Mouse (Mus musculus): ENCODE results near the gene Fkbp14. TPM values are rescaled to one million over a fixed set of nuclear protein-coding genes. Genes with fewer than 3 reads are reported as not detected.

Fkbp14 gene
- polyA plus RNA-seq, 1 experiment = 1.8 TPM

DNA sequence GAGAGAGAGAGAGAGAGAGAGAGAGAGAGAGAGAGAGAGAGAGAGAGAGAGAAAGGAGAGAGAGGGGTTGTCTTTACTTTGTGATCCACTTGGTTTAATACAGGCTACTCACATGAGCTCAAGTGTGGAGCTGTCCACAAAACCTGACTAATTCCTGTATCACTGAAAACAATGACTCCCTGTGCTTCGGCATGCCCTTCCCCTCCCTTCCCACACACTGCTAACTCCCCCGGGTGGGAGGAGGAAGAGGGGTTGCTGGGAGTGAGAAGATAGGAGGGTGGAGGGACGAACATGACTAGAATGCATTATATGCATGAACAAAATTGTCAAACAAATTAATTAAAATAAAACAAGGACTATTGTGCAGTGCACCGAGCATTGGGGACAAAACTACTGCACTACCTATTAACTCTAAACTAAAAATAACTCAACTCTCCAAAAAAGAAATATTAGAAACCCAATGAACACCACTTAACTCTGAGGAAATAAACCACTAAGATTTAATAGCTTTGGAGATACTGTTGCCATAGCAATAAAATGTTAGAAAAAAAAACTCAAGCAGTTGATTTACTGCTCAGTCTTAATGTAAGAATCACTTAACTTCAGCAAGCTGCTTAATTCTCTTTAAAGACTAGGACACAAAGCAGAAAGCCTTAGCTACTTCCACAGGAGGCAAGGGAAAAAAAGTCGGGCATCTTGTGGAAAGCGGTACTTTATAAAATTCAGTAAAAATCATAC lies 23.7 kb downstream of the Fkbp14 start:
- 35% methylated on average over 6 of the region's 6 CpGs for WGBS
- H3K4me3 ChIP-seq (replicated peaks; ENCODE audit: control insufficient read depth, low read depth, low read length) = no peak overlapping the region
- no peaks in the 10 kb centered on the region for H3K4me1 ChIP-seq (ENCODE audit: control insufficient read depth, insufficient read depth, low read length)
- no peak overlapping the region for H3K27ac ChIP-seq (ENCODE audit: control insufficient read depth, insufficient read depth, low read depth, low read length, poor library complexity)
- TF ChIP-seq POLR2A (IDR thresholded peaks at IDR 0.05; ENCODE audit: borderline replicate concordance, control insufficient read depth, low read depth, low read length) = no peak
- TF ChIP-seq CTCF (IDR thresholded peaks at IDR 0.05; ENCODE audit: control insufficient read depth, insufficient read depth, low read length) = no peak

DNA sequence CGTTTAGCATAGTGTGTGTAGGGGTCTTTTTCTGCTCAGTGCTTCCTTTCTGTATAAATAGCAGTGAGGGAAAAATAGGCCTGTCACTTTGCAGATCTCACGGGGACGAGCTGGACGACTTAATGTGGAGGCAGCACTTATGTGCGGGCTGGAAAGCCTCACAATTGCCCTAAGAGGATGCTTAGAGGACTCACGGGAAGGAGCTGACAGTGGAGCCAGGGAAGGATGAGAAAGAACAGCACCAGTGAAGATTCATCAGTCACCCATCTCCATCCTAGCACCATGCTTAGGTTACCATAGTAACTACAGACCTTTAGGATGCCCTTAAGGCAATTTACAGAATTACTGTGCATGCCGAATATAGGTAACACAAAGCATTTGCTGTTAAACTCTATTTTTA lies 27.3 kb downstream of the Fkbp14 start:
- 77% methylated on average over 7 of the region's 7 CpGs for WGBS
- Histone ChIP-seq H3K4me1 (ENCODE audit: control insufficient read depth, insufficient read depth, low read length) (no peaks in the 10 kb centered on the region), H3K27ac (ENCODE audit: control insufficient read depth, insufficient read depth, low read depth, low read length, poor library complexity) (no peak overlapping the region), H3K4me3 (replicated peaks; ENCODE audit: control insufficient read depth, low read depth, low read length) (no peak overlapping the region)
- TF ChIP-seq CTCF (IDR thresholded peaks at IDR 0.05; ENCODE audit: control insufficient read depth, insufficient read depth, low read length) (no peak), POLR2A (IDR thresholded peaks at IDR 0.05; ENCODE audit: borderline replicate concordance, control insufficient read depth, low read depth, low read length) (no peak)

DNA sequence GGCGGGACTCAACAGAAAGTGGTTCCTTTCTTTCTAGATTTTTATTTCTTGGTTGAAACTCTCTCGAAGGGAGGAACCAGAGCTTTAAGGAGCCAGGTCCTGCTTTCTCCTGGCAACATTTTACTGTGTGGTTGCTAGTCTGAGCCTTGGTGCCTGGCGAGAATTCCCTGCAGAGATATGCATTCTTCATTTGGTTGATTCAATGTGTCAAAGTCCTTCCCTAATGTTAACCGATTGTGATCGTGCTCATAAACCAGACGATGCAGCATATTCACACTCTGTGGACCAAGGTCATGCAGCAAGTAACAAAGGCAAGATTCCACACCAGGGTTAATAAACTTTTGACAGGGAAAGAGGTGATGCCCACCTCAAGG lies 30.6 kb downstream of the Fkbp14 start:
- 5% methylated on average over 6 of the region's 6 CpGs for WGBS
- TF ChIP-seq POLR2A (IDR thresholded peaks at IDR 0.05; ENCODE audit: borderline replicate concordance, control insufficient read depth, low read depth, low read length) (no peak), CTCF (IDR thresholded peaks at IDR 0.05; ENCODE audit: control insufficient read depth, insufficient read depth, low read length) (no peak)

DNA sequence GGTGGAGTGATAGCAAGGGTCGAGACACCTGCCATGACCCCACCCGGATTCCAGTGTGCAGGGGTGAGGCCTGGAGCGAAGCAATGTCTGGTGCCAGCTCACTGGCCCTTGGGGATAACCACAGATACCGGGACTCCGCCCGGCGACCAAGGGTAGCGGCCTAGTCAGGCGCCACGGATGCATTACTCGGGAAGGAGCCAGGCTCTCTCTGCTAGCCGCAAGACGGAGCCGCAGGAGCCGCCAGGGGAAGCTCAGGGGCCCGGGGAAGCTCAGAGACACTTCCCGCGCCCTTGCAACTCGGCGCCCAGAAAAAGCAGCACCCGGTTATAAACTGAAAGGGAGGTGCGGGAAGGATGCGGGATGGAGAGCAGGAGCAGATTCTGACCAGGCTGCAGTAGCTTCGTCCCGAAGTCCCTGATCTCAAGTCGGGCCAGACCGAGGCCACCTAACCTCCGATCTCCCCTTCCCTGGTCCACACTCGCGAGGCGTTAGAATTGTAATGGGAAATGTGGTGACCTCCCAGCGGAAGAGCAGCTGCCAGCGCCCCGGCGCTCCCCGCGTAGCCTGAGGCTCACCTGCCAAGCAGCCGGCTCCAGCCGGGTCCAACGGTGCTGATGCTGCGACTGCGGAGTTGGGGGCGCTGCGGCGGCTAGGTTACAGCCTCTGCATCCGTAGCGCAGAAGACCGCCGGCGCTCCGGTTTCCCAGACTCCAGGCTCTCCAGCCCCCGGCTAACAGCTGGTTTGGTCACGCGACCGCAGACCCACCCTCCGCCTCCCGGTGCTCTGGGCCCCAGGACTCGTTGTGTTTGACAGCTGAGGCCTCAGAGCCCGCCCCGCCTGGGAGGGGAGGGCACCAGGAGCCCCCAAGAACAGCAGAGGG lies 31.2 kb downstream of the Fkbp14 start, which contains the start of gene Scrn1:
Gene Scrn1 (minus strand): TSS at position 825 of the 881 bp plus-strand sequence.
- 3% methylated on average over 60 of the region's 60 CpGs for WGBS
- TF ChIP-seq CTCF (IDR thresholded peaks at IDR 0.05; ENCODE audit: control insufficient read depth, insufficient read depth, low read length) = no peak
- TF ChIP-seq POLR2A (IDR thresholded peaks at IDR 0.05; ENCODE audit: borderline replicate concordance, control insufficient read depth, low read depth, low read length) = no peak
- H3K27ac ChIP-seq (ENCODE audit: control insufficient read depth, insufficient read depth, low read depth, low read length, poor library complexity) = no peak within 1 kb of the TSS
- no peaks in the 10 kb centered on the region for H3K4me1 ChIP-seq (ENCODE audit: control insufficient read depth, insufficient read depth, low read length)
- no peak within 1 kb of the TSS for H3K4me3 ChIP-seq (replicated peaks; ENCODE audit: control insufficient read depth, low read depth, low read length)

More for the DNA sequence above, 30.6 kb downstream of the Fkbp14 start:
- Histone ChIP-seq H3K4me3 (replicated peaks; ENCODE audit: control insufficient read depth, low read depth, low read length) (no peak overlapping the region), H3K4me1 (ENCODE audit: control insufficient read depth, insufficient read depth, low read length) (no peaks in the 10 kb centered on the region), H3K27ac (ENCODE audit: control insufficient read depth, insufficient read depth, low read depth, low read length, poor library complexity) (no peak overlapping the region)

GRCm38 (mm10) chr6:54565012-54565411 lies 32.1 kb downstream of the Fkbp14 start:
- Histone ChIP-seq H3K27ac (ENCODE audit: control insufficient read depth, insufficient read depth, low read depth, low read length, poor library complexity) (no peak overlapping the region), H3K4me3 (replicated peaks; ENCODE audit: control insufficient read depth, low read depth, low read length) (no peak overlapping the region), H3K4me1 (ENCODE audit: control insufficient read depth, insufficient read depth, low read length) (no peaks in the 10 kb centered on the region)
- 61% methylated on average over 3 of the region's 3 CpGs for whole genome bisulfite sequencing
- TF ChIP-seq POLR2A (IDR thresholded peaks at IDR 0.05; ENCODE audit: borderline replicate concordance, control insufficient read depth, low read depth, low read length) (no peak), CTCF (IDR thresholded peaks at IDR 0.05; ENCODE audit: control insufficient read depth, insufficient read depth, low read length) (no peak)

GRCm38 (mm10) chr6:54564506-54564991 lies 32.6 kb downstream of the Fkbp14 start:
- TF ChIP-seq CTCF (IDR thresholded peaks at IDR 0.05; ENCODE audit: control insufficient read depth, insufficient read depth, low read length) (no peak), POLR2A (IDR thresholded peaks at IDR 0.05; ENCODE audit: borderline replicate concordance, control insufficient read depth, low read depth, low read length) (no peak)

DNA sequence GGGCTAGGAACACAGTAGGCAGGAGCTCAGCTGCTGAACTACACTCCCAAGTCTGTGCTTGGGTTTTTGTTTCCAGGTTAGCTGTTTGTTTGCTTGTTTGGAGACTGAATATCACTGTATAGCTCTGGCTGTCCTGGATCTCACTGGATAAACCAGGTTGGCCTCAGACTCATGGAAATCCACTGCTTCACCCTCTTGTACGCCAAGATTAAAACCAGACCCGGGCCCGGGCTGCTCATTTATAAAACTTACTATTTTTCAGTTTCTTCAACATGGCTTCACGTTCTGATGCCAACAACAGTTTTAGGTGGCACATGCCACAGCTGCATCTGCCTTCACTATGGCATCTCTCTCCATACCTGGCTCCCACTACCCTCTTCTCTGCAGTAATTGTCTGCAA lies 33.5 kb downstream of the Fkbp14 start:
- no peak for TF ChIP-seq POLR2A (IDR thresholded peaks at IDR 0.05; ENCODE audit: borderline replicate concordance, control insufficient read depth, low read depth, low read length)
- no peak for TF ChIP-seq CTCF (IDR thresholded peaks at IDR 0.05; ENCODE audit: control insufficient read depth, insufficient read depth, low read length)
- H3K4me3 ChIP-seq (replicated peaks; ENCODE audit: control insufficient read depth, low read depth, low read length) = no peak overlapping the region
- no peak overlapping the region for H3K27ac ChIP-seq (ENCODE audit: control insufficient read depth, insufficient read depth, low read depth, low read length, poor library complexity)
- no peaks in the 10 kb centered on the region for H3K4me1 ChIP-seq (ENCODE audit: control insufficient read depth, insufficient read depth, low read length)
- 72% methylated on average over 4 of the region's 4 CpGs for WGBS

More at GRCm38 (mm10) chr6:54564506-54564991, 32.6 kb downstream of the Fkbp14 start:
- 48% methylated on average over 9 of the region's 9 CpGs for WGBS
- Histone ChIP-seq H3K27ac (ENCODE audit: control insufficient read depth, insufficient read depth, low read depth, low read length, poor library complexity) (no peak overlapping the region), H3K4me3 (replicated peaks; ENCODE audit: control insufficient read depth, low read depth, low read length) (no peak overlapping the region), H3K4me1 (ENCODE audit: control insufficient read depth, insufficient read depth, low read length) (no peaks in the 10 kb centered on the region)
